Mouse (Mus musculus) limb, embryonic 12.5 days (tissue): ENCODE results near the gene Ltc4s. TPM values are rescaled to one million over a fixed set of nuclear protein-coding genes. Genes with fewer than 3 reads are reported as not detected.

Experiments
- ATAC-seq: fragments of 200-750 bp; cut with Nextera tagmentation; 2 replicates; pipeline ENCODE4 v1.8.0; 2017; ENCODE audit warnings: low read depth, moderate TSS enrichment; ENCODE audit not compliant: insufficient number of reproducible peaks, insufficient read depth, low FRiP score, low TSS enrichment
- H3K27ac ChIP-seq: fragments of 300-500 bp; sonication (generic); 2 replicates; pipeline ENCODE4 v1.5.1; 2016; ENCODE audit warnings: mild to moderate bottlenecking, moderate library complexity
- H3K27me3 ChIP-seq: fragments of 300-500 bp; sonication (generic); 2 replicates; pipeline ENCODE4 v1.6.1; 2016; ENCODE audit warnings: mild to moderate bottlenecking, moderate library complexity
- H3K36me3 ChIP-seq: fragments of 300-500 bp; sonication (generic); 2 replicates; pipeline ENCODE4 v1.6.1; 2016; ENCODE audit warnings: mild to moderate bottlenecking, moderate library complexity
- H3K4me1 ChIP-seq: fragments of 300-500 bp; sonication (generic); replicated peaks from 2 replicates; pipeline ENCODE4 v1.6.1; 2016
- H3K4me2 ChIP-seq: fragments of 300-500 bp; sonication (generic); 2 replicates; pipeline ENCODE4 v1.6.1; 2016; ENCODE audit warnings: mild to moderate bottlenecking, moderate library complexity
- H3K4me3 ChIP-seq: fragments of 300-500 bp; sonication (generic); replicated peaks from 2 replicates; pipeline ENCODE4 v1.5.1; 2016; ENCODE audit warnings: mild to moderate bottlenecking
- H3K9ac ChIP-seq: fragments of 300-500 bp; sonication (generic); replicated peaks from 2 replicates; pipeline ENCODE4 v1.6.1; 2016; ENCODE audit warnings: mild to moderate bottlenecking, moderate library complexity
- H3K9me3 ChIP-seq: fragments of 300-500 bp; sonication (generic); 2 replicates; pipeline ENCODE4 v1.6.1; 2016; ENCODE audit warnings: mild to moderate bottlenecking, moderate library complexity
- WGBS: fragments of 180-500 bp; shearing (Covaris S2); methylation state at CpG from one replicate; pipeline ENCODE4 v1.1.7; 2016; 5-methylcytosine and 5-hydroxymethylcytosine counted together
- microRNA-seq: library from miRNA; unstranded; fragments of <30 nt; microRNA quantifications from one replicate; pipeline ENCODE4, GENCODE M21; 2017
- polyA plus RNA-seq: library from polyadenylated mRNA; unstranded; fragments of >200 nt; fragmentation: Nextera tagmentation; extraction: Ambion mirVana; gene quantifications from 2 replicates; pipeline ENCODE4 v1.2.1, GENCODE M21; 2016

The Ltc4s gene
- polyA plus RNA-seq, 1 experiment from 2014 or later, result 1.0 TPM

- H3K9ac ChIP-seq, result no peak overlapping the region
- H3K9me3 ChIP-seq, result no peaks in the 10 kb centered on the region
- WGBS, result 93% methylated on average over 4 of the region's 5 CpGs
- no peak overlapping the region for H3K27ac ChIP-seq
- H3K4me3 ChIP-seq, result no peak overlapping the region
- no peak for ATAC-seq
- H3K4me1 ChIP-seq, result no peaks in the 10 kb centered on the region
- H3K27me3 ChIP-seq, result no peaks in the 10 kb centered on the region
- H3K4me2 ChIP-seq, result no peak overlapping the region
- peaks cover 83% of the 10 kb centered on the region for H3K36me3 ChIP-seq
Measured at GRCm38 (mm10) chr11:50198219-50198846, 40.1 kb downstream of the Ltc4s start.

- H3K4me1 ChIP-seq, result no peaks in the 10 kb centered on the region
- no peaks in the 10 kb centered on the region for H3K9me3 ChIP-seq
- no peak overlapping the region for H3K9ac ChIP-seq
- H3K4me3 ChIP-seq, result no peak overlapping the region
- peaks cover 77% of the 10 kb centered on the region for H3K36me3 ChIP-seq
- no peaks in the 10 kb centered on the region for H3K27me3 ChIP-seq
- no peak overlapping the region for H3K27ac ChIP-seq
- 93% methylated on average over 4 of the region's 4 CpGs for WGBS
- ATAC-seq, result no peak
- H3K4me2 ChIP-seq, result no peak overlapping the region
Measured at GRCm38 (mm10) chr11:50197500-50197899, 40.9 kb downstream of the Ltc4s start.

- no peaks in the 10 kb centered on the region for H3K9me3 ChIP-seq
- H3K27ac ChIP-seq, result no peak overlapping the region
- 80% methylated on average over 4 of the region's 4 CpGs for WGBS
- no peaks in the 10 kb centered on the region for H3K27me3 ChIP-seq
- H3K9ac ChIP-seq, result no peak overlapping the region
- H3K4me1 ChIP-seq, result no peaks in the 10 kb centered on the region
- peaks cover 57% of the 10 kb centered on the region for H3K36me3 ChIP-seq
- H3K4me3 ChIP-seq, result no peak overlapping the region
- ATAC-seq, result no peak
- no peak overlapping the region for H3K4me2 ChIP-seq
Measured at GRCm38 (mm10) chr11:50194793-50195192, 43.6 kb downstream of the Ltc4s start.

- H3K9me3 ChIP-seq, result no peaks in the 10 kb centered on the region
- H3K4me2 ChIP-seq, result no peak overlapping the region
- H3K9ac ChIP-seq, result no peak overlapping the region
- ATAC-seq, result no peak
- WGBS, result 76% methylated on average over 7 of the region's 7 CpGs
- H3K4me1 ChIP-seq, result no peaks in the 10 kb centered on the region
- H3K4me3 ChIP-seq, result no peak overlapping the region
- H3K36me3 ChIP-seq, result peaks cover 50% of the 10 kb centered on the region
- H3K27me3 ChIP-seq, result no peaks in the 10 kb centered on the region
- no peak overlapping the region for H3K27ac ChIP-seq
Measured at GRCm38 (mm10) chr11:50194070-50194469, 44.3 kb downstream of the Ltc4s start.

GRCm38 (mm10) chr11:50192278-50192677 is 46.1 kb downstream of the Ltc4s start:
- Histone ChIP-seq H3K4me1 (no peaks in the 10 kb centered on the region), H3K4me2 (no peak overlapping the region), H3K27ac (no peak overlapping the region), H3K4me3 (no peak overlapping the region), H3K9ac (no peak overlapping the region), H3K36me3 (peaks cover 38% of the 10 kb centered on the region), H3K27me3 (no peaks in the 10 kb centered on the region), H3K9me3 (no peaks in the 10 kb centered on the region)
- ATAC-seq, result no peak
- 84% methylated on average over 3 of the region's 3 CpGs for WGBS

- Histone ChIP-seq H3K9me3 (no peaks in the 10 kb centered on the region), H3K4me1 (no peaks in the 10 kb centered on the region), H3K27me3 (no peaks in the 10 kb centered on the region), H3K36me3 (peaks cover 26% of the 10 kb centered on the region), H3K4me2 (no peak overlapping the region), H3K27ac (no peak overlapping the region), H3K4me3 (no peak overlapping the region), H3K9ac (no peak overlapping the region)
- no peak for ATAC-seq
- WGBS, result 87% methylated on average over 4 of the region's 4 CpGs
Measured at GRCm38 (mm10) chr11:50190362-50190761, 48.1 kb downstream of the Ltc4s start.

GRCm38 (mm10) chr11:50188682-50189081 is 49.7 kb downstream of the Ltc4s start:
- WGBS, result 77% methylated on average over 7 of the region's 7 CpGs
- no peak for ATAC-seq

More at GRCm38 (mm10) chr11:50188682-50189081, 49.7 kb downstream of the Ltc4s start:
- Histone ChIP-seq H3K36me3 (peaks cover 28% of the 10 kb centered on the region), H3K4me3 (no peak overlapping the region), H3K27ac (no peak overlapping the region), H3K4me2 (no peak overlapping the region), H3K9me3 (no peaks in the 10 kb centered on the region), H3K27me3 (no peaks in the 10 kb centered on the region), H3K9ac (no peak overlapping the region), H3K4me1 (no peaks in the 10 kb centered on the region)

Small RNAs within 50 kb of the gene (microRNA-seq; reads per million reads assigned to microRNA genes)
- not detected for gene Mir6919

Other genes with a start within 250 kb of the Ltc4s start
- gene Rnf130, start 213.3 kb downstream of the Ltc4s start, polyA plus RNA-seq, result 88.5 and 101 TPM in 2 replicates
- gene Tbc1d9b, start 107.2 kb downstream of the Ltc4s start, polyA plus RNA-seq, result 45.6 and 48.6 TPM in 2 replicates
- 22.8 and 23.8 TPM in 2 replicates for gene Mrnip, start 64.2 kb downstream of the Ltc4s start, polyA plus RNA-seq
- gene Sqstm1, start 27.8 kb downstream of the Ltc4s start, polyA plus RNA-seq, result 165 and 167 TPM in 2 replicates
- gene Mgat4b, start 27.7 kb downstream of the Ltc4s start, polyA plus RNA-seq, result 31.2 and 35.2 TPM in 2 replicates
- gene Maml1, start 53.7 kb upstream of the Ltc4s start, polyA plus RNA-seq, result 9.0 and 10.4 TPM in 2 replicates
- gene Canx, start 87.1 kb upstream of the Ltc4s start, polyA plus RNA-seq, result 292 and 313 TPM in 2 replicates
- 0.44 TPM in 1 of 2 replicates, not detected in the other for gene Cby3, start 115.8 kb upstream of the Ltc4s start, polyA plus RNA-seq
- 636 and 669 TPM in 2 replicates for gene Hnrnph1, start 138.4 kb upstream of the Ltc4s start, polyA plus RNA-seq
- 28.1 and 32.0 TPM in 2 replicates for gene Rufy1, start 192.5 kb upstream of the Ltc4s start, polyA plus RNA-seq